Mouse (Mus musculus) ES-E14 (cell line): ENCODE measurements around the gene Cfap45.

Experiments used
- HCFC1 ChIP-seq: IDR thresholded peaks from 2 replicates; pipeline ENCODE4 v1.6.1; 2012; ENCODE audit warnings: low read length, inconsistent platforms, borderline replicate concordance; ENCODE audit not compliant: insufficient read depth
- MAFK ChIP-seq: IDR thresholded peaks from 2 replicates; pipeline ENCODE4 v1.6.1; 2014; ENCODE audit warnings: mild to moderate bottlenecking, low read depth, low read length, inconsistent platforms; ENCODE audit not compliant: insufficient read depth
- ZNF384 ChIP-seq: IDR thresholded peaks from 2 replicates; pipeline ENCODE4 v1.6.1; 2012; ENCODE audit warnings: low read depth, low read length, inconsistent platforms

GRCm38 (mm10) chr1:172527431-172527830 is 6.8 kb downstream of the Cfap45 start:
- no peak for TF ChIP-seq MAFK
- TF ChIP-seq HCFC1, result no peak
- TF ChIP-seq ZNF384, result no peak
